Mouse (Mus musculus) cerebellum, adult 8-10 months (tissue): ENCODE results near the gene Fbxo41.
A peak's percentile ranks its signal among the peaks of the same experiment; 100 is the strongest.

Experiments
- DNase-seq: peaks from one replicate; pipeline ENCODE4 v3.0.0; 2022

Fbxo41 gene

DNA sequence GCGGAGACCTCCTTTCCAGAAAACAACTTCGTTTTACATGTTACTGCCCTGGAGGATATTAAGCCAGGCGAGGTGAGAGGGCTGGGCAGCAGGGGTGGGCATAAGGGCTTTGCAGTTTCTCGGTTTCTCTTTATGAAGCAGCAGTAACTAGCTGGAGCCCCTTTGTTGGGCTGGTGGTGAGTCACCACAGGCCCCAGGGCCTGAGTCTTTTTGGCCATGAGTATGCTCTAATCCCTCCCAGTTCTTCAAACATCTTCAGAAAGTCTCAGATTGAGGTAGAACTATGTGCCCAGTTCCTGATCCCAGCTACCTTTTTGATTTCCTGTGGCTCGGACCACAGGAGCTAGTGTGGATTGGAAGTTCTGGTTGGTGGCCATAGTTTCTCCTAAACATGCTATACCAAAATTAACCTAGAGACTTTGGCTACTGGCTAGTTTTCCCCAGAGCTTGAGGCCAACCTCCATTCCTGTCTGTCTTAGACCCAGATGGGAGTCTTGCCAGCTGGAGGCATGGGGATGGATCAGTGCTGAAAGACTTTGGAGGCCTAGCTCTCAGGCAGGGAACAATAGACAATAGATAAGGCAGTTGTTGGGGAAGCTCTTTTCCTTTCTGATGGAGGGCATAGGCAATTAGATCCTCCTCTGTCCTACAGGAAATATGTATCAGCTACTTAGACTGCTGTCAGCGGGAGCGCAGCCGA is 58.4 kb downstream of the Fbxo41 start:
- no peak for DNase-seq

DNA sequence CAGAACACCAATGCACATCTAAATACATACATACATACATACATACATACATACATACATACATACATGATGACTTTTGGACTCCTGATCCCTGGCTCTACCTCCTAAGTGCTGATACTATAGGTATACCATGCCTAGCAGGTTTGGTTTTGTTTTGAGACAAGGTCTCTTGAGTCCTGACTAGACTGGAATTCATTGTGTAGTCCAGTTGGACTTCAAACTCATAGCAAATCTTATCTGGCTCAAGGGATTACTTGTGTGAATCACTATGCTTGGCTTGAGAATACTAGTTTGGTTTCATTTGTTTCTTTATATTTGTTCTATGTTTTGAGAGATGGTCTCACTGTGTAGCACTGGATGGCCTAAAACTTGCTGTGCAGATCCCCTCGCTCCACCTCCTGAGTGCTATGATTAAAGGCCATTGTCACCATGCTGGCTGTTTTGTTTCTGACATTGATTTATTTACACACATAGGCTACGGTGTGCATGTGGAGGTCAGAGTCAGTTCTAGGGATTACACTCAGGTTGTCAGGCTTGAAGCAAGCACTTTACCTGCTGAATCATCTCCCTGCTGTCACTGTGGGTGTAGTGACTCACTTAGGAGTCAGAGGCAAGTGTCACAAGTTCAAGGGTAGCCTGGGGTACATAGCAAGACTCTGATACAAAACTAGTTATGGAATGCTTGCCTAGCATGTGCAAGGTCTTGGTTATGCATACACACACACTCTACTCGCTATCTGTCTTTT is 59.1 kb downstream of the Fbxo41 start:
- DNase-seq = no peak

- DNase-seq = no peak
Observed at GRCm38 (mm10) chr6:85441142-85441541, 61.7 kb downstream of the Fbxo41 start.

GRCm38 (mm10) chr6:85436631-85437030 is 66.2 kb downstream of the Fbxo41 start:
- DNase-seq = no peak

DNA sequence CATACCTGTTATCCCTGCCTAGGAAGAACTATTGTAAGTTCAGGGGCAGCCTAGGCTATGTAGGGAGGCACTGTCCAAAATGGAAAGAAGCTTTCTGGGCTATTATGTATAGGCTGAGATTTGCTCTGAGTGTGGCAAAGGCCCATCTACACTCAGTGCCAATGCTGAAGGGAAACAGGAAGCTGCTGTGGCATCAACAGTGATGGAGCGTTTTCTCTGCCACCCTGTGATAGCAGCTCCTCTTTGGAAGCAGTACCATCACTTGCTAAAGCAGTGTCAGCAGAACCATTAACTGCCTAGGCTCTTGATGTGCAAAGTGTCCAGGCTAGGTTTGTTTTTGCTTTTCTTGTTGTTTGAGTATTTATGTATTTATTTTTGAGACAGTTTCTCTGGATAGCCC is 66.6 kb downstream of the Fbxo41 start:
- no peak for DNase-seq

- no peak for DNase-seq
Observed at GRCm38 (mm10) chr6:85433865-85434264, 68.9 kb downstream of the Fbxo41 start.

DNA sequence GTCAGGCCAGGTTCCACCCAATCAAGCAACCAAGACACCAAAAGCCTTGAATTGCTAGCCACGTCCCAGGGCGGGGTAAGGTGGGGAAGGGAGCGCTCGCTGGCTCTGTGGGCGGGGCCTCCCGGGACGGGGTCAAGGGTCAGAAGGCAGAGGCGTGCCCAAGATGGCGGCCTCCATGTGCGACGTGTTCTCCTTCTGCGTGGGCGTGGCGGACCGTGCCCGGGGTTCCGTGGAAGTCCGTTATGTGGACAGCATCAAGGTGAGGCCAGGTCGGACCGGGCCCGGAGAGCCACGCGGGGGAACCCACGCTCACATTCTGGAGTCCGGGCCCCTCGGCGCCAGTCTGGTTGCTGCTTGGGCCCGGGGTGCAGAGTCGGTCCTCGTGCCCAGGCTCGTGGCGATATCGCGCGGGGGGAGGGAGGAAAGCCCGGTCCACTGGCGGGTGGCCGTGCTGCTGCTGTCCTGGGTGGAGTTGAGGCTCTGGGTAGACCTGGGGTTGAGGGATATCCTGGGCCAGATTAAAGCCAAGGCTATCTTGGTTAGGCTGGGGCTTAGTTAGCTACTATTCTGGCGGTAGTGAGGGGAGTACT is 70.9 kb downstream of the Fbxo41 start, which contains the start of gene Smyd5:
Smyd5 (plus strand) TSS at position 148 of the 590 bp plus-strand sequence.
- DNase-seq = peak; percentile 75

DNA sequence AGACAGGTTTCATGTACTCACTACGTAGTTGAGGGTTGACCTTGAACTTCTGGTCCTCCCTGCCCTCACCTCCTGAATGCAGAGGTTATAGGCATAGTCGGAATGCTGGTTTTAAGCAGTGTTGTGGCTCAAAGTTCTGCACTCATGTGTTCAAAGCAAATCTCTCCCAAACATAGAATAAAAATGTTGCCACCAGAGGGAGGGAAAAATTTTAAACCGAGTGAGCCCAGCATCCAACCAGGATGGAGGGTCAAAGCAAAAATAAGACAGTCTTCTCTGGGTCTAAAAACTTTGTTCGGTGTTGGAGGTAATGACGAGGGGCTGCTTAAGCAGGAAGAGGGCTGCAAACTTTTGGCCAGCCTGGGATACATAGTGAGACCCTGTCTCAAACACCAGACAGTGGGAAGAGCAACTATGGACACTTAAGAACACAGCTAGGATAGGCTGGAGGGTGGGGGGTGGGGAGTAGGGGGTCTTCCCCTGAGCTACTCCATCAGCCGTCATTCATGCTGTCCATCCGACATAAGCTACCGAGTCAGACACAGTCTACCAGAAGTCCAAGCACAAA is 71.4 kb downstream of the Fbxo41 start:
- no peak for DNase-seq

- DNase-seq = no peak
Observed at GRCm38 (mm10) chr6:85423836-85424379, 78.9 kb downstream of the Fbxo41 start, which contains the start of gene Noto. Noto (plus strand) TSS chr6:85423886.
